Mouse (Mus musculus): ENCODE measurements around the gene Ptpre. TPM values are rescaled to one million over a fixed set of nuclear protein-coding genes. Genes with fewer than 3 reads are reported as not detected.

Ptpre gene
- polyA plus RNA-seq, 1 experiment from 2014 or later = 8.8 TPM

DNA sequence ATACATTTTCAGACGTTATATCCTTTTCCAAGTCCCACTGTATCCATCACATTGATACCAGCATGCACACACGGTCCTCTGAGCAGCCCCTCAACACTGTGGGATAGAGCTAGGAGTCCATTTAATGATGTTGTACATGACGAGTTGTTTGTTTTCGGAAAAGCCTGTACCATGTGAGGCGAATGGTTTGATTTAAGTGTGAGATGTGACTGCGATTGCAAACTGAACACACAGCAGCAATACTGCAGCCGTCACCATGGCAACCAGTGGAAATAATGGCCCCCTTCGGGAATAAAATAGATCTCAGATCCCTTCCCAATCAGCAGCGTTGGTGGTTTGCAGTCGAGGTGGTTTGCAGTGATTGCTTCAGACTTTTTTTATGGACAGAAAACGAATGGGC, 80.5 kb downstream of the Ptpre start:
- ATAC-seq (no peak), DNase-seq (ENCODE audit: low read depth, low spot score) (no peak)
- H3K27me3 ChIP-seq = no peaks in the 10 kb centered on the region
- ChIA-PET POLR2A (no interaction called here), CTCF (interaction anchor here (0.9 kb wide), 1 partner anchor 62 kb away, joined by 3 read pairs; no protein-coding TSS in a partner anchor)
- no peak for TF ChIP-seq CTCF (IDR thresholded peaks at IDR 0.05)
- in situ Hi-C loops (cut with MboI; ENCODE audit: low pct_unique_long_range_greater_than_20kb) = no loop called here

DNA sequence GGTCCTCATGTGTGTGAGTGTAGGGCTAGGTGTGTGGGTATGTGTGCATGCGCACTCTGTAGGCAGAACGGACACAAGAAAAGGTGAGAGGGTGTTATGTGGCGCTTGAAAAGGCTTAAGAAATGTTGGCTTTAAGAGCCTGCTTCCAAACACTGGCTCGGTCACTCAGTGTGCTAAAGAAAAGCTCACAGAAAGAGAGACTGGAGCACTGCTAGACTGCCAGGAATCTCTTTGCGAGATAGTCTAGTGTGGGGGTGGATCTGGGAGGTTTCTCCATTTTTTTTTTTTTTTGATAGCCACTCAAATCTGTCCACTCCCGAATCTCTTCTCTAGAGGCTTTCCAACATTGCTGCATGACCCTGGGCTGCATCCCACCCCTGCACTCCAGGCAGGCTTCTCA, 84.4 kb downstream of the Ptpre start:
- H3K27me3 ChIP-seq = no peaks in the 10 kb centered on the region
- TF ChIP-seq CTCF (IDR thresholded peaks at IDR 0.05) = no peak
- no peak for DNase-seq (ENCODE audit: low read depth, low spot score)
- in situ Hi-C loops (cut with MboI; ENCODE audit: low pct_unique_long_range_greater_than_20kb) = no loop called here
- CTCF ChIA-PET = interaction anchor here (2.5 kb wide), 2 partner anchors 10 to 84 kb away, joined by 11 to 17 read pairs; partner anchors contain the start of gene Ptpre
- no peak for ATAC-seq
- POLR2A ChIA-PET = no interaction called here

DNA sequence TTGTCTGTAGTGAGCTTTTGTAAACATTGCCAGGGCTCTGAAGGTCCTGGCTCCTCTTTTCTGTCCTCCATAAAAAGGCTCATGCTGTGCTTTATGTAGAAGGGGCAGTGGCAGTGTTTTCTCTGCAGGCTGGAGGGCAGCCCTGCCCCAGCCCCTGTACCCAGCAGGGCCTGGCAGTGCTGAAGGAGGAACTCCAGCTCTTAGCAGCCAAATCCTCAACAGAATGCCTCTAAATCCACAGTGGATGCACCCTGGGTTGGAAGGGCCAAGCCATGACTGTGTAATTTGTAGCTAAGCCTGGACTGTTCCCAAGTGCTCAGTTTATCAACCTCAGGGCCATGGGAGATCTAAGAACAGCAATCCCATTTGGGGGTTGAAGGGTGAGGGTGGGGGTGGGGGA, 85.0 kb downstream of the Ptpre start:
- TF ChIP-seq CTCF (IDR thresholded peaks at IDR 0.05) = no peak
- POLR2A ChIA-PET = no interaction called here
- in situ Hi-C loops (cut with MboI; ENCODE audit: low pct_unique_long_range_greater_than_20kb) = no loop called here
- CTCF ChIA-PET = interaction anchor here (2.5 kb wide), 2 partner anchors 10 to 85 kb away, joined by 11 to 17 read pairs; partner anchors contain the start of gene Ptpre
- no peak for DNase-seq (ENCODE audit: low read depth, low spot score)
- no peaks in the 10 kb centered on the region for H3K27me3 ChIP-seq
- no peak for ATAC-seq

DNA sequence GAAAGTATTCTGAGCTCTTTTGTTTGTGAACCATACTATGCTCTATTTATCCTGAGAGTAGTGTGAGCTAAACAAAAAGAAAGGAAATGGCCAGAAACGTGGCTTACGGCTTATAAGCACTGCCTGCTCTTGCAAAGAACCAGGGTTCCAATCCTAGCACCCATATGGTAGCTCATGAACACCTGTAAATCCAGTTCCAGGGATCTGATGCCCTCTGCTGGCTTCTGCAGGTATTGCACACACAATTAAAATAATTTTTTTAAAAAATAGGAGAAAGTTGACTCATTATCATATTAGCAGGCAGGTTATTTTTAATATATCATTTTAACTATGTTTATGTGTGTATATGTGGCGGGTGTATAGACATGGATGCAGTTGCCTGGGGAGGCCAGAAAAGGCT, 87.6 kb downstream of the Ptpre start:
- no peaks in the 10 kb centered on the region for H3K27me3 ChIP-seq
- CTCF ChIA-PET = interaction anchor here (0.7 to 2.9 kb wide), 21 partner anchors 8 to 137 kb away, joined by 3 to 48 read pairs (median 4); partner anchors contain the start of gene Ptpre
- peak; percentile 81 for TF ChIP-seq CTCF (IDR thresholded peaks at IDR 0.05)
- POLR2A ChIA-PET = no interaction called here
- no peak for ATAC-seq
- no peak for DNase-seq (ENCODE audit: low read depth, low spot score)
- in situ Hi-C loops (cut with MboI; ENCODE audit: low pct_unique_long_range_greater_than_20kb) = loop anchor here (5.0 kb wide), 1 partner anchor 88 kb away; the partner anchor contains the start of gene Ptpre

DNA sequence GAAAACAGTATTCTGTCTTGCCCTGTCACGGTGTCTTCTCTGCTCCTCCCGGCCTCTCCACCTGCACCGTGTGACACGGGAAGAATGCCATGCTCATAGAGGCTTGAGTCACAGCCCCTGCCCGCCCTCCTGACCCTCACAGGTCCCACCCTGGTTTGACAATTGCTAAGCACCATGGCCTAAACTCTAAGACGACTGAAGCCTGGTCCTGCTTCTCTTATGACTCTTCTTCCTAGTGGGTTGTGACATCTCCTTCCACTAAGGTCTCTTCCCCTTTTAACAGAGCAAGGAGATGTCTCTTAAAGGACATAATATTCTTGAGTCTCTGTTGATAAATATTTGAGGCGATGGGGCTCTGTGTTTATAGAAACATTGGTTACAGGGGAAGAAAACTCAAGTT, 91.1 kb downstream of the Ptpre start:
- H3K27me3 ChIP-seq = no peaks in the 10 kb centered on the region
- ATAC-seq = no peak
- CTCF ChIA-PET = no interaction called here
- no peak for DNase-seq (ENCODE audit: low read depth, low spot score)
- no peak for TF ChIP-seq CTCF (IDR thresholded peaks at IDR 0.05)
- in situ Hi-C loops (cut with MboI; ENCODE audit: low pct_unique_long_range_greater_than_20kb) = loop anchor here (5.0 kb wide), 1 partner anchor 91 kb away; the partner anchor contains the start of gene Ptpre
- POLR2A ChIA-PET = no interaction called here

DNA sequence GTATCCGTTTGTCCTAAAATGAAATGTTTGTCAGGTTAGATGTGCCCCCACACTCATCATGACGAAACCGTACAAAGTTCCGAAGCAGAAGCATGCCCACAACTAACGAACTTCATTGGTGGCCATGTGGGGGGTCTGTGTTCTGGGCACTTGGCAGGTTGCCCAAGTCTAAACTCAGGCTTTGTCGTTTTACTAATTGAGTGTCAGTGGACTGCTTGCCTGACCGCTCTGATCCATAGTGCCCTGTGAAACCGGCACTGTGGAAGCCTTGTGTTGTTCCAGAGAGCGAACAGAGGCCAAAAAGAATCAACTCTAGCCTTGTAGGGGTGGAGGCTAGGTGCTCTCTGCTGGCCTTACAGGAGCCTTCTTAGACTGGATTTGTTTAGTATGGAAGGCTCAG, 91.7 kb downstream of the Ptpre start:
- DNase-seq (ENCODE audit: low read depth, low spot score) = no peak
- POLR2A ChIA-PET = no interaction called here
- H3K27me3 ChIP-seq = no peaks in the 10 kb centered on the region
- no peak for ATAC-seq
- in situ Hi-C loops (cut with MboI; ENCODE audit: low pct_unique_long_range_greater_than_20kb) = loop anchor here (5.0 kb wide), 1 partner anchor 92 kb away; the partner anchor contains the start of gene Ptpre
- TF ChIP-seq CTCF (IDR thresholded peaks at IDR 0.05) = no peak
- CTCF ChIA-PET = interaction anchor here (6.5 kb wide), 1 partner anchor 91 kb away, joined by 53 read pairs; the partner anchor contains the start of gene Ptpre

DNA sequence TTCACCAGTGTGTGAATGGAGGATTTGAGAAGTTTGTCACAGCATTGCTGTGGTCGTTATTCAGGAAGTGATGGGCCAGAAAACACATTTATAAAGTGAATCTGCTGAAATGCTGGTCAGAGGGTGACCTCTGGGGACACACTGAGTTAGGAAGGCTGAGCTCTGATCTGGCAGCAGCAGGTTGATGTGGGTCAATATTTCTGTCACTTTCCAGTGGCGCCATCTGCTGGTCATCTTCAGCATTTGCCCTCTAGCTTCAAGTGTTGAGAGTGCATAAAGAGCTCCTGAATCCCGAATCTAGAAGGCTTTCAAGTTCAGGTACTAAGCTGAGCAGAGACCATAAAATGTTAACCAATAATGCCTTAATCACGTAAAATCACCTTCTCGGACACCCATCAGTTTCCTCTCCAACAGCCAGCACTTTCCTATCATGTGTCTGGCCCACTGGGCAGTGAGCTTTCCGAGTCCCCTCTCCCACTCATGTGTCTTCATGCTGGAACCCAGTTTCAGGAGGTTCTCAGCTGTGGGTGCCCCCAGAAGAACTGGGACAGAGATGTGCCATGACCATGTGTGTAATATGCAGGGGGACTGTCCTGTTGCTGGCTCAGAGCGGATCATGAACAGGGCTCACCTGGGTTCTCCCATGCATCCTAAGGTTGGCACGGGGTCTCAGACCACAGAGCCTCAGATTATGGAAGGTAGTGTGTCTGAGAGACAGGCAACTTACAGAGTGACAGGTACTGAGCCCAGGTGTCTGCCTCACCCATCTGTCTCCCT, 94.7 kb downstream of the Ptpre start:
- no peak for ATAC-seq
- DNase-seq (ENCODE audit: low read depth, low spot score) = no peak

DNA sequence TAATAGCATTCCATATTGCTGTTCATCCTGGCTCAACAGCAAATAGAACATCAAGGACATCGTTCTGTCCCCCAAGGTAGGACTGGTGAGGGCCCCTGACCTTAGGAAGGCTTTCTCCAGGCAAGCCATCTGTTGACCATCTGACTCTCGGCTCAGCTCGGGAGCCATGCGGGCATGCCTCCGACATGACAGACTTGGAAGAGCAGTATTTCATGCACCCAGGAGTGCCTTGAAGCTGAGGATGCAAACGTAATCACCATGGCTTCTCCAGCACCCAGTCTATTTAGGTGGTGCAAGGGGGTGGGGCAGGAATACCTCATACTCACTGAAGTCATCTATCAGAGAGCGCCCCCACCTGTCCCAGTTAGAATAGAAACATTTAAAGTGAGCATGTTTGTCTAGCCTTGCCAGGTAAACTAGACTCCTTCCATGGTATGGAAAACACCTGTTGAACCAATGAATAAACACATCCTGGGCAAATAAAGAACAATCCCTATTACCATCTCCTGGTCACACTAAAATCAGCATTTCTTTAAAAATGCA, 95.5 kb downstream of the Ptpre start:
- DNase-seq (ENCODE audit: low read depth, low spot score) = no peak
- no peak for ATAC-seq
- H3K27me3 ChIP-seq = no peaks in the 10 kb centered on the region
- ChIA-PET POLR2A (no interaction called here), CTCF (interaction anchor here (1.0 to 6.5 kb wide), 9 partner anchors 8 to 103 kb away, joined by 3 to 53 read pairs (median 6); partner anchors contain the start of gene Ptpre)
- in situ Hi-C loops (cut with MboI; ENCODE audit: low pct_unique_long_range_greater_than_20kb) = loop anchor here (5.0 kb wide), 1 partner anchor 35 kb away; no protein-coding TSS in a partner anchor
- no peak for TF ChIP-seq CTCF (IDR thresholded peaks at IDR 0.05)

More for the DNA sequence above, 94.7 kb downstream of the Ptpre start:
- CTCF ChIA-PET = interaction anchor here (0.8 to 6.5 kb wide), 20 partner anchors 10 to 122 kb away, joined by 3 to 53 read pairs (median 4); partner anchors contain the start of gene Ptpre
- in situ Hi-C loops (cut with MboI; ENCODE audit: low pct_unique_long_range_greater_than_20kb) = loop anchor here (5.0 kb wide), 1 partner anchor 35 kb away; no protein-coding TSS in a partner anchor
- POLR2A ChIA-PET = no interaction called here
- H3K27me3 ChIP-seq = no peaks in the 10 kb centered on the region
- peak; percentile 93 for TF ChIP-seq CTCF (IDR thresholded peaks at IDR 0.05)

DNA sequence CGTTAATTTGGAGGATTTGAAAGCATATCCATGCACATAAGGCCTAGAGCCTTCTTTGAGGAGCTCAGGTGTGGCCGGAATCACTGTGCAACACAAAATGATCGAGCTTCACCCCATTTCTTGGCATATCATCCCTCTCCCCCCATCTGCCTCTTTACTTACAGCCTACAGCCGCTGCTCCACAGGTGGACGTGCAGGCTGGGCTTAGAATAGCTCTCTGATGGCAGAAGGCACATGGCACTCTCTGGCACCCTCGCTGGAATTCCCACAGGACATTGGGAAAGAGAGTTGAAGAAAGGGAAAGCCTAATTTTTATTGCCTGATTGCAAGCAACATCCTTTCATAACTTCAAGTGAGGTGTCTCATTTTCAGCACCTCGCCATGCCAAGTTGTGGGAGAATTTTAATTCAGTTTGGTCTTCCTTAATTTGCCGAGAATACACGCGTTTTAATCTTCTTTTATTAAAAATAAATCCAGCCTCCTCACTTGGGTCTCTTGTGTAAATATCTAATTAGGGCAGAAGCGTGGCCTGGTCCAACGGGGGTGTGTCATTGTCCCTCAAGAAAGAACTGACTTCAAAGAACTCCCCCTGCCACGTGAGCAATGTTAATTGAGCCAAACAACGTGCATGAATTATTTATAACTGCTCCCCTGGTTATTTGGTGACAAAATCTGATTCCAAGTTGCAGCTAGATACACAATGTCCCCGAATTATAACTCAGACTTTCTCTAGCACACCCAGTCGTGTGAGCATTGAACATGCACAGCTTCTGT, 97.8 kb downstream of the Ptpre start:
- in situ Hi-C loops (cut with MboI; ENCODE audit: low pct_unique_long_range_greater_than_20kb) = loop anchor here (5.0 kb wide), 1 partner anchor 32 kb away; no protein-coding TSS in a partner anchor

DNA sequence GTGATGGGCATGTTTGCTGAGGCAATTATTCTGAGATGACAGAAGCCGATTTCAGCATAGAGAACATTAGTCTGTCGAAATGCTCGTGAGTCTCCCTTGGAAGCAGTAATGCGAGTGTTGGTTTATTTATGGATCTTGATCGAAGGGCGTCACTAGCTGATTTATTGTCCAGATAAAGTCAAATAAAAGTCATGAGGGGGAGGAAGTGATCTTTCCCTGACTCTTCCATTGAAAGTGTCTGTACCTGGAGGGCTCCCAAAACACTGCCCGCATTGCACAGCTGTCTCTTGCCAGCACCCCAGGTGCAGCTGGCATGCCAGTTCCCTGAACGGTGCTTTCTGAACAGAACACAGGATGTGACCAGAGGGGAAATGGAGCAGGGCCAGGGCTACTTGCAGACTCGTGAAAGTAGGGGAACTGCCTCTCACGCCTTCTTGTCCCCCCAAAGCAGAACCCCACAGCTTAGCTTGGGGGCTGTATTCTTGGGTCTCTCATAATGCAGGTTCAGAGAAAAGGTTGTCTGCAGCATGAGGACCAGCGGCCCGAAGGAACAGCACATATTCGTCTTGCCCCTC, 100.2 kb downstream of the Ptpre start:
- no peak for TF ChIP-seq CTCF (IDR thresholded peaks at IDR 0.05)
- DNase-seq (ENCODE audit: low read depth, low spot score) (no peak), ATAC-seq (no peak)
- H3K27me3 ChIP-seq = no peaks in the 10 kb centered on the region
- in situ Hi-C loops (cut with MboI; ENCODE audit: low pct_unique_long_range_greater_than_20kb) = no loop called here
- ChIA-PET POLR2A (interaction anchor here (1.4 kb wide), 1 partner anchor 21 kb away, joined by 3 read pairs; no protein-coding TSS in a partner anchor), CTCF (interaction anchor here (1.0 to 4.1 kb wide), 6 partner anchors 13 to 147 kb away, joined by 3 to 17 read pairs (median 3); partner anchors contain the start of gene Ptpre)

More for the DNA sequence above, 97.8 kb downstream of the Ptpre start:
- ChIA-PET CTCF (interaction anchor here (4.1 to 6.5 kb wide), 2 partner anchors 11 to 97 kb away, joined by 14 to 53 read pairs; partner anchors contain the start of gene Ptpre), POLR2A (no interaction called here)
- no peak for DNase-seq (ENCODE audit: low read depth, low spot score)
- no peaks in the 10 kb centered on the region for H3K27me3 ChIP-seq
- TF ChIP-seq CTCF (IDR thresholded peaks at IDR 0.05) = no peak
- no peak for ATAC-seq

All from Patski (cell line).